Mouse (Mus musculus): ENCODE measurements around the gene Cfap65.

GRCm38 (mm10) chr1:74939762-74940161, 4.4 kb upstream of the Cfap65 start:
- TF ChIP-seq ZC3H11A (IDR thresholded peaks at IDR 0.05; ENCODE audit: borderline replicate concordance, low read depth, low read length) (no peak), ZNF384 (IDR thresholded peaks at IDR 0.05; ENCODE audit: low read depth, low read length) (no peak)
